Mouse (Mus musculus) midbrain, embryonic 16.5 days (tissue): ENCODE measurements around the gene Mxd1. TPM values are rescaled to one million over a fixed set of nuclear protein-coding genes. Genes with fewer than 3 reads are reported as not detected.

Source experiments
- ATAC-seq: fragments of 200-750 bp; cut with Nextera tagmentation; 2 replicates; pipeline ENCODE4 v1.8.0; 2017; ENCODE audit warnings: moderate TSS enrichment
- H3K27ac ChIP-seq: fragments of 300-500 bp; sonication (generic); 2 replicates; pipeline ENCODE4 v1.5.1; 2014; ENCODE audit warnings: mild to moderate bottlenecking, low read length, mixed read lengths
- H3K27me3 ChIP-seq: fragments of 300-500 bp; sonication (generic); 2 replicates; pipeline ENCODE4 v1.6.1; 2014; ENCODE audit warnings: low read depth, low read length, mixed read lengths; ENCODE audit not compliant: control insufficient read depth, insufficient read depth
- H3K36me3 ChIP-seq: fragments of 300-500 bp; sonication (generic); 2 replicates; pipeline ENCODE4 v1.6.1; 2014; ENCODE audit warnings: mild to moderate bottlenecking, low read length, moderate library complexity, mixed read lengths; ENCODE audit not compliant: control insufficient read depth, insufficient read depth
- H3K4me1 ChIP-seq: fragments of 300-500 bp; sonication (generic); 2 replicates; pipeline ENCODE4 v1.6.1; 2014; ENCODE audit warnings: mild to moderate bottlenecking, low read length, mixed read lengths; ENCODE audit not compliant: control insufficient read depth, insufficient read depth
- H3K4me2 ChIP-seq: fragments of 300-500 bp; sonication (generic); 2 replicates; pipeline ENCODE4 v1.6.1; 2014; ENCODE audit warnings: mild to moderate bottlenecking, low read length, mixed read lengths
- H3K4me3 ChIP-seq: fragments of 300-500 bp; sonication (generic); 2 replicates; pipeline ENCODE4 v1.5.1; 2014; ENCODE audit warnings: low read depth, mild to moderate bottlenecking, low read length, moderate library complexity, mixed read lengths
- H3K9ac ChIP-seq: fragments of 300-500 bp; sonication (generic); 2 replicates; pipeline ENCODE4 v1.6.1; 2014; ENCODE audit warnings: low read depth, low read length, mixed read lengths
- H3K9me3 ChIP-seq: fragments of 300-500 bp; sonication (generic); replicated peaks from 2 replicates; pipeline ENCODE4 v1.6.1; 2014; ENCODE audit warnings: mild to moderate bottlenecking, low read length, mixed read lengths; ENCODE audit not compliant: control insufficient read depth, poor library complexity, severe bottlenecking
- WGBS: fragments of 180-500 bp; shearing (Covaris S2); extraction: QIAGEN DNeasy Blood & Tissue Kit; methylation state at CpG from one replicate; pipeline ENCODE4 v1.1.7; 2014; 5-methylcytosine and 5-hydroxymethylcytosine counted together
- polyA plus RNA-seq: library from polyadenylated mRNA; unstranded; fragments of >200 nt; fragmentation: Nextera tagmentation; extraction: Ambion mirVana; gene quantifications from 2 replicates; pipeline ENCODE4 v1.2.1, GENCODE M21; 2015

The Mxd1 gene
- polyA plus RNA-seq, 1 experiment from 2014 or later, result 20.2 TPM

DNA sequence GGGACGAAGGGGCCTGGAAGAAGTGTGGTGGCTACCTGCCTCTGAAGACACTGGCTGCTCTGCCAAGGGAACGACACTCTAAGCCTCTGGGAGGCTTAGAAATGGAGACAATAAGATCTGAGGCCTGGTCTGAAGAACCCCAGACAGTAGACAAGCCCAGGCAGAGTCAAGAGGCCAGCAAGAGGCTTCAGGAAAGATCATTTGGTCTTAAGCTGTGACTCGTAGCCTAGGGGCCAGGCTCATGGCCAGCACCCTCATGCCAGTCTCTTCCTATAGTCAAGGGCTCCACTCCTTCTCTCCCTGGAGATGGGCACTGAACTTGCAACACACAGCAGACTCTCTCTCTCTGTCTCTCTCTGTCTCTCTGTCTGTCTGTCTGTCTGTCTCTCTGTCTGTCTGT, 28.8 kb downstream of the Mxd1 start:
- no peaks in the 10 kb centered on the region for H3K9me3 ChIP-seq
- no peak for ATAC-seq
- WGBS, result 87% methylated on average over 3 of the region's 3 CpGs
- H3K9ac ChIP-seq, result no peak overlapping the region
- H3K4me1 ChIP-seq, result no peaks in the 10 kb centered on the region
- H3K4me3 ChIP-seq, result no peak overlapping the region
- H3K4me2 ChIP-seq, result no peak overlapping the region
- no peaks in the 10 kb centered on the region for H3K36me3 ChIP-seq
- no peak overlapping the region for H3K27ac ChIP-seq
- no peaks in the 10 kb centered on the region for H3K27me3 ChIP-seq

DNA sequence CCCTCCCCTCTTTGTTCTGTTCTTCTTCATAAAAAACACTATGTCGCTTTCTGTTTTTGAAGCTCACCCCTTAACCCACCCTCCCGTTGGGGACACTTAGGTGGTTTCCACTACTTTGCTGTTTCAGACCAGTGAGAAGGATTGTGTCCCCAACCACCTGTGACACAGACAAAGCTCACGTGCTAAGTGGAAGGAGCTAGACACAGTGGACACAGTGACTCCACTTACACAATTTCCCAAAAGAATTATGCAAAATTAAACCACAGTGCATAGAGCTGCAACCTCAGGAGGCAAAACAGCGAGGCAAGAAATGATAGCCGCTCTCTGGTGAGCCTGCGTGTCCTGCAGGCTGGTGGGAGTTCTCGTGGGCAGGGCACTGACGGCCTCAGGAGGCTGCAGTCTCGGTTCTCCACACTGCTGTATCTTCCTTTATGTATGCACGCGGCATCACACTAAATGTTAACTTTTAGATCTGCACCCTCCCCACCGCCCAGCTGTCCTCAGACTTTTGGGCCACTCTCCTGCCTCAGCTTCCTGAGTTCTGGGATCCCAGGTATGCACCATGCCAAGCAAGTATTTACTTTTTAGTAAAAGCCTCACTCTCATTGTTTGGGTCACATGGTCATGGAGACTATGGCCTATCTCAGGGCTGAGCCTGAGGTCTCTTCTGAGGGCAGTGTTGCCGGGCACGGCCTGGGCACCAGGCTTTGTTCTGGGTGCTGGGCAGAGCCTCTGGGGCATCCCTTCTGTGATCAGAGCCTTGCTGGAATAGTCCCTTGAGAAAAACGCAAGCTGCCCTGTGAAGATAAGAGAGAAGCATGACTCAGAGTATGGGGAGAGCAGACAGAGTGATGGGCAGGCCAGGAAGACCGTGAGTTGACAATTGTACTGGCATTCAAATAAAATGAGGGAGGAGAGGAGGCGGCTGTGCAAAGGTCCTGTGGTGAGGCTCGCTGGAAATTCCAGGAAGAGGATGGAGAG, 29.5 kb downstream of the Mxd1 start:
- no peak for ATAC-seq
- Histone ChIP-seq H3K4me3 (no peak overlapping the region), H3K4me1 (no peaks in the 10 kb centered on the region), H3K36me3 (no peaks in the 10 kb centered on the region), H3K27ac (no peak overlapping the region), H3K9me3 (no peaks in the 10 kb centered on the region), H3K4me2 (no peak overlapping the region), H3K9ac (no peak overlapping the region), H3K27me3 (no peaks in the 10 kb centered on the region)
- WGBS, result 83% methylated on average over 18 of the region's 18 CpGs

GRCm38 (mm10) chr6:86638434-86638833, 30.5 kb downstream of the Mxd1 start:
- ATAC-seq, result no peak

GRCm38 (mm10) chr6:86637860-86638259, 31.1 kb downstream of the Mxd1 start:
- H3K27ac ChIP-seq, result no peak overlapping the region
- no peaks in the 10 kb centered on the region for H3K9me3 ChIP-seq
- no peaks in the 10 kb centered on the region for H3K36me3 ChIP-seq
- H3K27me3 ChIP-seq, result no peaks in the 10 kb centered on the region
- H3K4me2 ChIP-seq, result no peak overlapping the region
- H3K4me3 ChIP-seq, result no peak overlapping the region
- H3K4me1 ChIP-seq, result no peaks in the 10 kb centered on the region
- WGBS, result 86% methylated on average over 2 of the region's 2 CpGs
- H3K9ac ChIP-seq, result no peak overlapping the region
- ATAC-seq, result no peak

More at GRCm38 (mm10) chr6:86638434-86638833, 30.5 kb downstream of the Mxd1 start:
- no peaks in the 10 kb centered on the region for H3K4me1 ChIP-seq
- WGBS, result 26% methylated on average over 2 of the region's 2 CpGs
- no peaks in the 10 kb centered on the region for H3K27me3 ChIP-seq
- H3K9me3 ChIP-seq, result no peaks in the 10 kb centered on the region
- H3K36me3 ChIP-seq, result no peaks in the 10 kb centered on the region
- no peak overlapping the region for H3K4me3 ChIP-seq
- H3K9ac ChIP-seq, result no peak overlapping the region
- no peak overlapping the region for H3K4me2 ChIP-seq
- no peak overlapping the region for H3K27ac ChIP-seq

DNA sequence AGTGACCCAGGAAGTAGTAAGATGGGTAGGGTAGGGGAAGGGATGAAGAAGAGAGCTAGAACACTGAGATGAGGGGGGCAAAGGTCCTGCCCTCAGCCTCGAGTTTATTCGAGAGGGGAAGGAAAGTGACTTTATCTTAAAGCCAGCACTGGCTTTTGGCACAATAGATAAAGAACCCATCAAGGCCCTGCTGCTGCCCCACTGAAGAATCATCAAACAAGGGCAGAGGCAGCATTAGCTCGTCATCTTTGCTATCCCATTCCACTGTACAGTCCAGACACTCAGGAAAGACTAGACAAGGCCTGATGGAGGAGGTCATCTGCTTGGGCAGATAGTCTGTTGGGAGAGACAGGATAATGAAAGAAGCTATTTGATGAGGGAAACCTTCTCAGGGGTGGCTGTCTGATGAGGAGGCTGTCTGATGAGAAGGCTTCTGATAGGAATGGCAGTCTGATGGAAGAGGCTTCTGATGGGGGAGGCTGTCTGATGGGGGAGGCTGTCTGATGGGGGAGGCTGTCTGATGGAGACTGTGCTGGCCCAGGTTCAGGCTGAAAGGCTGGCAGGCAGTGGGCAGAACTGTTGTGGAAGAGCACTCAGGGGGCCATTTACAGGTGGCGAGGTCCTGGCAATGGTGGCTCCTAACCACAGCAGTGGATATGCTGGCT, 31.7 kb downstream of the Mxd1 start:
- ATAC-seq, result no peak
- 75% methylated on average over 4 of the region's 4 CpGs for WGBS
- H3K4me1 ChIP-seq, result no peaks in the 10 kb centered on the region

GRCm38 (mm10) chr6:86636495-86636894, 32.5 kb downstream of the Mxd1 start:
- Histone ChIP-seq H3K27ac (no peak overlapping the region), H3K9ac (no peak overlapping the region), H3K4me3 (no peak overlapping the region), H3K9me3 (no peaks in the 10 kb centered on the region), H3K36me3 (no peaks in the 10 kb centered on the region), H3K4me1 (no peaks in the 10 kb centered on the region), H3K27me3 (no peaks in the 10 kb centered on the region), H3K4me2 (no peak overlapping the region)
- no peak for ATAC-seq
- 88% methylated on average over 2 of the region's 2 CpGs for WGBS

More for the DNA sequence above, 31.7 kb downstream of the Mxd1 start:
- Histone ChIP-seq H3K9ac (no peak overlapping the region), H3K4me3 (no peak overlapping the region), H3K4me2 (no peak overlapping the region), H3K9me3 (no peaks in the 10 kb centered on the region), H3K27ac (no peak overlapping the region), H3K36me3 (no peaks in the 10 kb centered on the region), H3K27me3 (no peaks in the 10 kb centered on the region)

DNA sequence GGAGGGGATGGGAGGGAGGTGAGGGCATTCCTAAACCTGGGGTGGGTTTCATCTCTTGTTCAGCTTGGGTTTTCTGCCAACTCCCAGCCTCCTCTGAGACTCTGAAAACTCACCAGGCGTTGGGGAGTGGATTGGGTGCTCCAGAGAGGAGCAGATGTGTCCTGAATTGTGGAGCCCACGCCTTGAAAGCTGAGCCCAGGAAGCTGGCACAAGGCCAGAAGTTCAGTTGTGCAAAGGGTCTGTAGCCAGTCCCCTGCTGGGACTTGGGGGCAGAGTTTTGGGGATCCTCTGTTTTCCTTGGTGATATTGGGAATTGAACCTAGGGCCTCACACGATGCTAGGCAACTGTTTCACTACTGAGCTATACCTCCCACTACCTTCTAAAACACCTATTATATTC, 38.8 kb downstream of the Mxd1 start:
- no peaks in the 10 kb centered on the region for H3K36me3 ChIP-seq
- H3K4me2 ChIP-seq, result no peak overlapping the region
- 62% methylated on average over 3 of the region's 3 CpGs for WGBS
- no peak overlapping the region for H3K27ac ChIP-seq
- H3K4me3 ChIP-seq, result no peak overlapping the region
- H3K9ac ChIP-seq, result no peak overlapping the region
- H3K9me3 ChIP-seq, result no peaks in the 10 kb centered on the region
- no peak for ATAC-seq
- no peaks in the 10 kb centered on the region for H3K4me1 ChIP-seq
- no peaks in the 10 kb centered on the region for H3K27me3 ChIP-seq

DNA sequence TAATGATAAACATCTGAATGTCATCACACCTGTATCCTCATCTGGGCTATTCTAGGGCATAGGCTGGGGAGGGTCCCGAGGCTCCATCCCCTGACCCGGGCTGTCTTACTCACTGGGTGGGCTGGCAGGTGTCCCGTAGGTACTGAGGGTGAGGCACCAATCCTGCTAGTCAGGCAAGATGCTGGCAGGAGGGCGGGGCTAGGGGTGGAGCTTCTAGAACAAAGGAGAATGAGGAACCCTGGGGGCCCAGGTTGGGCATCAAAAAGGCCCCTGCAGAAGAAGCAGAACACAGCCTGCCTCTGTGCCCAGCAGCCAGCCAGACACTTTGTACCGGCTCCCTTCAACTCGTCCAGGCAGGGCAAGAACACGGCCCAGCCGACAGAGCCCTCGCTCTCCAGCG, 41.0 kb downstream of the Mxd1 start, which contains the start of gene Asprv1:
TSS of gene Asprv1 (plus strand) at position 219 of the 400 bp plus-strand sequence.
- no peaks in the 10 kb centered on the region for H3K36me3 ChIP-seq
- no peak within 1 kb of the TSS for H3K9ac ChIP-seq
- no peaks in the 10 kb centered on the region for H3K9me3 ChIP-seq
- no peaks in the 10 kb centered on the region for H3K27me3 ChIP-seq
- ATAC-seq, result no peak
- H3K4me3 ChIP-seq, result no peak within 1 kb of the TSS
- no peak within 1 kb of the TSS for H3K27ac ChIP-seq
- H3K4me2 ChIP-seq, result no peak within 1 kb of the TSS
- WGBS, result 47% methylated on average over 10 of the region's 10 CpGs
- no peaks in the 10 kb centered on the region for H3K4me1 ChIP-seq
